Mouse (Mus musculus) erythroblast, embryonic 14.5 days (primary cell): ENCODE data around the gene Nlrc4.

Experiments
- GATA1 ChIP-seq: IDR thresholded peaks from 2 replicates; pipeline ENCODE4 v1.6.1; 2012; ENCODE audit warnings: low read length, inconsistent platforms, mixed read lengths
- TAL1 ChIP-seq: IDR thresholded peaks from 3 replicates; pipeline ENCODE4 v1.6.1; 2012; ENCODE audit warnings: low read length, inconsistent platforms, mixed read lengths

- TF ChIP-seq TAL1, result no peak
- TF ChIP-seq GATA1, result no peak
Measured at GRCm38 (mm10) chr17:74386657-74387056, 72.3 kb downstream of the Nlrc4 start.
